Mouse (Mus musculus): ENCODE measurements around the gene Shank2. TPM values are rescaled to one million over a fixed set of nuclear protein-coding genes. Genes with fewer than 3 reads are reported as not detected.

Shank2 gene
- total and polyA plus RNA-seq, 3 experiments, result not detected

DNA sequence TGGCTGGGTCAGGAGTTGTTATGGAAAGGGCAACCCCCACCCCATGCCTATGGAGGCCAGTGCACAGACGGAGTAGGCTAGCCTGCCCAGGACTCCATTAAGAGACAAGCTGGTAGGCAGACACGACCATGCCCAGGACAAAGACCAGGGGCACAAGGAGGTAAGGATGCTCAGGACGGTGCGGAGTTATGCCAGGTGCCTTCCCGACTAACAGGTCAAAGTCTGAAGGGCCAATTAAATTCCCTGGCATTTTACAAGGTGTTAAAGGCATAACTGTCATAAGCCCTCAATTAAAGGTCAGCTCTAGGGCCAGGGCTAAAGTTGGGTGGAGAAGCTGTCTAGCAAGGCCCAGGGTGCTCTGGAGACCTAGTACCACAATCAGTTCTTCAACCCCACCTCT lies 467.0 kb downstream of the Shank2 start:
- Histone ChIP-seq H3K36me3 (replicated peaks in 1 of 2; ENCODE audit: control insufficient read depth in 1 of 2, insufficient read depth in 1 of 2, low read length in 1 of 2) (no peaks in the 10 kb centered on the region), H3K9me3 (replicated peaks; ENCODE audit: low read length) (peaks cover 6% of the 10 kb centered on the region), H3K79me2 (replicated peaks; ENCODE audit: control insufficient read depth, extremely low read depth, insufficient read depth, poor library complexity, severe bottlenecking) (no peaks in the 10 kb centered on the region), H3K27ac (ENCODE audit: insufficient read depth, low read depth) (no peak overlapping the region), H3K4me3 (replicated peaks in 1 of 3; ENCODE audit: low read depth in 2 of 3, low read length in 2 of 3, poor library complexity in 1 of 3) (no peak overlapping the region), H3K4me2 (ENCODE audit: insufficient read depth, low read depth, poor library complexity, severe bottlenecking) (no peak overlapping the region), H3K27me3 (replicated peaks) (peaks cover 27% of the 10 kb centered on the region), H3K9ac (ENCODE audit: insufficient read depth, low read depth) (no peak overlapping the region), H3K4me1 (ENCODE audit: control insufficient read depth in 1 of 2, insufficient read depth in 2 of 2) (no peaks in the 10 kb centered on the region)
- dilution Hi-C loops (cut with MboI; ENCODE audit: extremely low pct_ligation_motif_present, extremely low pct_unique_long_range_greater_than_20kb, low sequenced_read_pairs), result no loop called here
- TF ChIP-seq ZMIZ1 (IDR thresholded peaks at IDR 0.05; ENCODE audit: low read depth, low read length) (no peak), EP300 (IDR thresholded peaks at IDR 0.05; ENCODE audit: low read length) (no peak), TCF12 (IDR thresholded peaks at IDR 0.05; ENCODE audit: low read depth, low read length) (no peak), GABPA (IDR thresholded peaks at IDR 0.05; ENCODE audit: insufficient replicate concordance, low read depth, low read length) (no peak), CHD1 (IDR thresholded peaks at IDR 0.05; ENCODE audit: low read depth, low read length) (no peak), ETS1 (conservative IDR thresholded peaks at IDR 0.05; ENCODE audit: low read depth, low read length) (no peak), NRF1 (IDR thresholded peaks at IDR 0.05; ENCODE audit: low read depth, low read length) (no peak), E2F4 (IDR thresholded peaks at IDR 0.05; ENCODE audit: insufficient replicate concordance, low read depth, low read length) (no peak), ZKSCAN1 (IDR thresholded peaks at IDR 0.05; ENCODE audit: borderline replicate concordance, low read depth, low read length) (no peak), POLR2AphosphoS2 (IDR thresholded peaks at IDR 0.05; ENCODE audit: low read depth, low read length) (no peak), MAZ (IDR thresholded peaks at IDR 0.05; ENCODE audit: low read depth, low read length) (no peak), PAX5 (IDR thresholded peaks at IDR 0.05; ENCODE audit: low read length) (no peak), POLR2A (IDR thresholded peaks at IDR 0.05; ENCODE audit: low read depth, low read length) (no peak), MXI1 (IDR thresholded peaks at IDR 0.05; ENCODE audit: low read depth, low read length) (no peak)
- DNase-seq (ENCODE audit: extremely low read depth), result no peak
- in situ Hi-C loops (cut with MboI; ENCODE audit: low pct_ligation_motif_present, low pct_unique_long_range_greater_than_20kb, low sequenced_read_pairs), result no loop called here

DNA sequence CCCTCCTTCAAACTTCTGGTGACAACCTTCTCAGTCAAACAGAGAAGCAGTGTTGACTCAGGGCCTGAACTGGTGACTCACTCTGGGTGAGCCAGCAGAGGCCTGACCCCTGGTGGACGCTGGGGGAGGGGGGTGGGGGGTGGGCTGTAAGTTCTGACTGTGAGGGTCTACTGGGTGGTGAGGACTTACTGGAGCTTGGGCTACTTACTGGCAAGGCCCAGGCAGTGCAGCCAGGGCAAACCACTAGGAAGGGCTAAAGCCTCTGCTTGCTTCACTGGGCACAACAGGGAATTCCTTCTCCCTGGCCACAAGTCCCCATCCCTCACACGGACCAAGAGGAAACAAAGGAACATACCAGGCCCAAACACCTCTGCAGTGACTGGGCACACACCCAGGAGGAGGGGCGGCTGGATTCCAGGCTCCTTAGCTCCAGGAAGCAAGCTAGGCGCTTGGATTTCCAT lies 467.5 kb downstream of the Shank2 start:
- DNase-seq (ENCODE audit: extremely low read depth), result no peak
- dilution Hi-C loops (cut with MboI; ENCODE audit: extremely low pct_ligation_motif_present, extremely low pct_unique_long_range_greater_than_20kb, low sequenced_read_pairs) (no loop called here), in situ Hi-C loops (cut with MboI; ENCODE audit: low pct_ligation_motif_present, low pct_unique_long_range_greater_than_20kb, low sequenced_read_pairs) (no loop called here)
- H3K36me3 ChIP-seq (replicated peaks in 1 of 2; ENCODE audit: control insufficient read depth in 1 of 2, insufficient read depth in 1 of 2, low read length in 1 of 2), result no peaks in the 10 kb centered on the region
- H3K4me2 ChIP-seq (ENCODE audit: insufficient read depth, low read depth, poor library complexity, severe bottlenecking), result no peak overlapping the region
- H3K27me3 ChIP-seq (replicated peaks), result peaks cover 24% of the 10 kb centered on the region
- peaks cover 6% of the 10 kb centered on the region for H3K9me3 ChIP-seq (replicated peaks; ENCODE audit: low read length)
- H3K4me3 ChIP-seq (replicated peaks in 1 of 3; ENCODE audit: low read depth in 2 of 3, low read length in 2 of 3, poor library complexity in 1 of 3), result no peak overlapping the region
- H3K4me1 ChIP-seq (ENCODE audit: control insufficient read depth in 1 of 2, insufficient read depth in 2 of 2), result 0 out of 4 replicates have a peak, but pooled peaks cover 0 to under 1% of the 10 kb centered on the region in 2 experiments
- H3K79me2 ChIP-seq (replicated peaks; ENCODE audit: control insufficient read depth, extremely low read depth, insufficient read depth, poor library complexity, severe bottlenecking), result no peaks in the 10 kb centered on the region
- H3K9ac ChIP-seq (ENCODE audit: insufficient read depth, low read depth), result no peak overlapping the region
- H3K27ac ChIP-seq (ENCODE audit: insufficient read depth, low read depth), result no peak overlapping the region
- TF ChIP-seq GABPA (IDR thresholded peaks at IDR 0.05; ENCODE audit: insufficient replicate concordance, low read depth, low read length), result no peak
- TF ChIP-seq BHLHE40 (IDR thresholded peaks at IDR 0.05; ENCODE audit: low read depth, low read length), result no peak
- TF ChIP-seq RAD21 (IDR thresholded peaks at IDR 0.05; ENCODE audit: low read depth, low read length), result no peak
- TF ChIP-seq KAT2A (IDR thresholded peaks at IDR 0.05; ENCODE audit: insufficient replicate concordance, low read length), result no peak
- no peak for TF ChIP-seq NELFE (IDR thresholded peaks at IDR 0.05; ENCODE audit: low read depth, low read length)
- no peak for TF ChIP-seq ZMIZ1 (IDR thresholded peaks at IDR 0.05; ENCODE audit: low read depth, low read length)
